Mouse (Mus musculus): ENCODE measurements around the gene Scd2.

DNA sequence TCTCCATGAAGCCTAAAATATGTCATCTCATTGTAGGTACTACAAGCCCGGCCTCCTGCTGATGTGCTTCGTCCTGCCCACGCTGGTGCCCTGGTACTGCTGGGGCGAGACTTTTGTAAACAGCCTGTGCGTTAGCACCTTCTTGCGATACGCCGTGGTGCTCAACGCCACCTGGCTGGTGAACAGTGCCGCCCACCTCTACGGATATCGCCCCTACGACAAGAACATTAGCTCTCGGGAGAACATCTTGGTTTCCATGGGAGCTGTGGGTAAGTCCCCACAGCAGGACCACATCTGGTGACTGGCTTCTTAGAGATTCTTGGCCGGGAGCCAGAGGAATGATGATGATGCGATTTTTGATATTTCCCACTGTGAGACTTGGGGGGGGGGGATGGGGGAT lies 7.7 kb downstream of the Scd2 start:
- TF ChIP-seq POLR2A (IDR thresholded peaks at IDR 0.05; ENCODE audit: low read depth, low read length) (no peak), CTCF (IDR thresholded peaks at IDR 0.05; ENCODE audit: extremely low read depth, insufficient read length, insufficient replicate concordance, low read depth, low read length) (no peak)

Data from small intestine, adult 2 months (tissue).